Mouse (Mus musculus) activated CD4-positive, CD25-positive, alpha-beta regulatory T cell, adult 9 weeks (primary cell): Measurements from ENCODE around the gene Spns3. TPM values are rescaled to one million over a fixed set of nuclear protein-coding genes. Genes with fewer than 3 reads are reported as not detected.

Experiments
- polyA plus RNA-seq: library from polyadenylated mRNA; unstranded; fragments of 100-300 nt; shearing (Covaris generic); gene quantifications from one replicate; pipeline ENCODE4 v1.2.1, GENCODE M21; 2017

Spns3 gene
- polyA plus RNA-seq, result 1.1 TPM

GRCm38 (mm10) chr11:72550134-72550988 lies at the start of gene Spns3:
Gene Spns3, minus strand, starts transcription at chr11:72550506.

GRCm38 (mm10) chr11:72489881-72490301 lies 60.4 kb downstream of the Spns3 start, which contains the start of gene Spns2:
Gene Spns2, minus strand, starts transcription at chr11:72489904.

Other genes with a start within 250 kb of the Spns3 start
- gene Xaf1, start 248.9 kb downstream of the Spns3 start, polyA plus RNA-seq, result 109 TPM
- 0.43 TPM for gene Fbxo39, start 236.1 kb downstream of the Spns3 start, polyA plus RNA-seq
- gene Tekt1, start 188.1 kb downstream of the Spns3 start, polyA plus RNA-seq, result not detected
- gene Smtnl2, start 138.8 kb downstream of the Spns3 start, polyA plus RNA-seq, result 0.10 TPM
- gene Ggt6, start 115.0 kb downstream of the Spns3 start, polyA plus RNA-seq, result not detected
- gene Mybbp1a, start 109.2 kb downstream of the Spns3 start, polyA plus RNA-seq, result 119 TPM
- not detected for gene Spns2, start 60.6 kb downstream of the Spns3 start, polyA plus RNA-seq
- gene Ube2g1, start 56.8 kb upstream of the Spns3 start, polyA plus RNA-seq, result 60.5 TPM
- gene Ankfy1, start 139.5 kb upstream of the Spns3 start, polyA plus RNA-seq, result 79.6 TPM
- gene Cyb5d2, start 245.6 kb upstream of the Spns3 start, polyA plus RNA-seq, result 9.4 TPM
- 14.5 TPM for gene Zzef1, start 245.7 kb upstream of the Spns3 start, polyA plus RNA-seq